Mouse (Mus musculus) megakaryocyte, embryonic 14.5 days (primary cell): ENCODE data around the gene Tbc1d22a.

Source experiments
- FLI1 ChIP-seq: IDR thresholded peaks from 2 replicates; pipeline ENCODE4 v1.6.1; 2012; ENCODE audit warnings: low read length, inconsistent platforms, mixed read lengths
- GATA1 ChIP-seq: IDR thresholded peaks from 3 replicates; pipeline ENCODE4 v1.6.1; 2012; ENCODE audit warnings: mixed read lengths, low read length, inconsistent platforms, borderline replicate concordance

GRCm38 (mm10) chr15:86201696-86202330 is 12.4 kb upstream of the Tbc1d22a start:
- TF ChIP-seq GATA1 (no peak), FLI1 (no peak)
